Mouse (Mus musculus) activated CD4-positive, CD25-positive, alpha-beta regulatory T cell (primary cell): ENCODE measurements around the gene Wnt2. TPM values are rescaled to one million over a fixed set of nuclear protein-coding genes. Genes with fewer than 3 reads are reported as not detected.

ENCODE experiments used
- polyA plus RNA-seq, 2 experiments: library from polyadenylated mRNA; unstranded; fragments of 100-300 nt; shearing (Covaris generic); gene quantifications; one replicate each; pipeline ENCODE4 v1.2.1; 2017

Gene Wnt2
- polyA plus RNA-seq = not detected

DNA sequence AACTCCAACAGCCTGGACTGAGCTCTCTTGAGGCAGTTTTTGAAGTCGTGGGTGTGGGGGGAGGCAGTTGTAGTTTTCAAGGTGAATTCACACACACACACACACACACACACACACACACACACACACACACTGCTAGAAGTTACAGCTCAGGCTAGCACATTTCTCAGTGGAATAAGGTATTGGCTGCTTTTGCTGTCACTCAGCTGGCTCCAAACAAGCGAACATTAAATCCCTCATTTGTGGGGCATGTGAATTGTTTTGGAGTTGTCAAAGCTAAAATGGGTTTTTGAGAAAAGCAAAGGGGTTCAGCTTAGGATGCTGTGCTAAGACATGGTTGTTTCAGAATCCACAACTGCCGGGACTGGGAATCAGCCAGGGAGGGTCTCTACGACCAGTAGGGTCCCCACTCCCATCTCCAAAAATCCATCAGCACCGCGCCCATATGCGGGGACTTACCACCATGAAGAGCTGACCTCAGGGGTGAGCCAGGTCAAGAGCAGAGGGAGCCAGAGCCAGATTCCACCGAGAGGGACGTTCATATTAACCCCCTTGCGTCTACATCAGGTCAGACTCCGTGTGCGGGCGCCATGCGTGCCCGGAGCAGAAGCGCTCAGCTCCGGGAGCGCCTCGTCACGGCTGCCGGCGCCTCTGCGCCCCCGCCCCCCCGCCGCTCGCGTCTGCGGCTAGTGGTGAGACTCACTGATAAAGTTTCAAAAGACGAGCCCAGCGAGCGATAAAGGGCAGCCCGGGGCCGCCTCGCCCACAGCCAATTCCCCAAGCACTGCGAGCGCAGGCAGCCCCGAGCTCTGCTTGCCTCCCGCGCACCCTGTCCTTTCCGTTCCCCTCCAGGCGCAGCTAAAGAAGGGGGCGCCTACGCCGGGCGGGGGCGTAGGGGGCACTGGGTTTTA, at the start of gene Wnt2:
Gene Wnt2 (minus strand): TSS at position 840 of the 911 bp plus-strand sequence.

Other genes starting within 250 kb of the Wnt2 start
- not detected for gene Asz1, start 78.5 kb upstream of the Wnt2 start, polyA plus RNA-seq
- gene Cftr, start 140.1 kb upstream of the Wnt2 start, polyA plus RNA-seq = under 1 TPM in 1 of 2 experiments, not detected in 1; 0.31 TPM